Mouse (Mus musculus): ENCODE data around the gene B3galt4.

Gene B3galt4

GRCm38 (mm10) chr17:33902491-33902890, 48.8 kb downstream of the B3galt4 start:
- DNase-seq: no peak

GRCm38 (mm10) chr17:33902079-33902478, 49.2 kb downstream of the B3galt4 start:
- no peak for DNase-seq

- no peak for DNase-seq
Measured at GRCm38 (mm10) chr17:33901653-33902052, 49.6 kb downstream of the B3galt4 start.

GRCm38 (mm10) chr17:33900989-33901314, 50.3 kb downstream of the B3galt4 start:
- DNase-seq: no peak

GRCm38 (mm10) chr17:33900281-33900988, 50.9 kb downstream of the B3galt4 start:
- no peak for DNase-seq

Data from kidney, postnatal 14 days (tissue).